Mouse (Mus musculus): ENCODE measurements around the gene Rab11fip3. TPM values are rescaled to one million over a fixed set of nuclear protein-coding genes. Genes with fewer than 3 reads are reported as not detected.

The Rab11fip3 gene
- polyA plus RNA-seq, 1 experiment, result 82.9 TPM

- WGBS, result 11% methylated on average over 7 of the region's 7 CpGs
- H3K27me3 ChIP-seq (ENCODE audit: control insufficient read depth, insufficient read depth, low read length), result no peaks in the 10 kb centered on the region
These were observed 113.2 kb downstream of the Rab11fip3 start for GRCm38 (mm10) chr17:25956201-25956600.

GRCm38 (mm10) chr17:25955736-25956135 is 113.6 kb downstream of the Rab11fip3 start:
- Histone ChIP-seq H3K4me1 (ENCODE audit: control insufficient read depth, insufficient read depth, low read length) (peaks cover 74% of the 10 kb centered on the region), H3K27me3 (ENCODE audit: control insufficient read depth, insufficient read depth, low read length) (no peaks in the 10 kb centered on the region), H3K4me3 (replicated peaks; ENCODE audit: insufficient read depth, low read depth, low read length) (no peak overlapping the region), H3K27ac (ENCODE audit: insufficient read depth, low read length) (peak overlapping the region; percentile 68)
- TF ChIP-seq POLR2A (IDR thresholded peaks at IDR 0.05; ENCODE audit: borderline replicate concordance, insufficient read depth, low read length) (no peak), CTCF (IDR thresholded peaks at IDR 0.05; ENCODE audit: borderline replicate concordance, insufficient read depth, low read depth, low read length) (no peak)
- WGBS, result 11% methylated on average over 3 of the region's 3 CpGs
- no peak for DNase-seq

More at GRCm38 (mm10) chr17:25956201-25956600, 113.2 kb downstream of the Rab11fip3 start:
- TF ChIP-seq CTCF (IDR thresholded peaks at IDR 0.05; ENCODE audit: borderline replicate concordance, insufficient read depth, low read depth, low read length) (no peak), POLR2A (IDR thresholded peaks at IDR 0.05; ENCODE audit: borderline replicate concordance, insufficient read depth, low read length) (0 out of 2 replicates have a peak, but pooled peaks have one; percentile 16)
- Histone ChIP-seq H3K27ac (ENCODE audit: insufficient read depth, low read length) (peak overlapping the region; percentile 68), H3K4me3 (replicated peaks; ENCODE audit: insufficient read depth, low read depth, low read length) (no peak overlapping the region), H3K4me1 (ENCODE audit: control insufficient read depth, insufficient read depth, low read length) (peaks cover 74% of the 10 kb centered on the region)
- DNase-seq, result peak; percentile 84 to 93

DNA sequence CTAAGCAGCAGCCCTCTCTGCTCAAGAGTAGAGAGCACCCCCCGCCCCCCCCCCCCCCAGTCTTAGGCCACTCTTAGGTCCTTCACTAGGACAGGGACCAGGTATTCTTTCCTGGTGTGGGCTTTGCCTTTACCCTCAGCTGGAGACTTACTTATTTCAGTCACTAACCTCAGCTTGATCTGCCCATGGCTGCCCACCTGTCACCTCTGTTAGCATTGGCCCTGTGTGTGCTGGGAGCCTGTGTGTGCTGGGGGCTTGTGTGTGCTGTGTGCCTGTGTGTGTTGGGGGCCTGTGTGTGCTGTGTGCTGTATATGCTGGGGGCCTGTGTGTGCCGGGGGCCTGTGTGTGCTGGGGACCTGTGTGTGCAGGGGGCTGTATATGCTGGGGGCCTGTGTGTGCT is 114.7 kb downstream of the Rab11fip3 start:
- no peak for DNase-seq
- no peaks in the 10 kb centered on the region for H3K27me3 ChIP-seq (ENCODE audit: control insufficient read depth, insufficient read depth, low read length)
- 93% methylated on average over 2 of the region's 2 CpGs for WGBS

DNA sequence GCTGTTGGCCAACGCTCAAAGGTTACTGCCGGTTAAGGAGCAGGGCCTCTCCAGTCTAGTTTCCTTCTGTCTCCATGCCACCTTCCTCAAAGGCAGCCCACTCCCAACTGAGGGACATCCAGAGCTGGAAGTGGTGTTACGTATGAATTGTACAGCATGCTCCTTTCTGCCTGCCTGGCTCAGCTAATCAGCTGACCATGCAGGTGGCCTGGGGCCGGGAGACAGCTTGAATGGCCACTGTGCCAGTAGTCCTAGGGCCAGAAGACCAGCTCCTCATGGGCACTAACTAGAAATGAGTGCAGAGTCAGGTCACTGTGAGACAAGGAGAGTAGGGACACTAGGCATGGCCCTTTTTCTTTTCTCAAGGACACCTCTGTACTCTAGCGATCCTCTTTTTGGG is 116.2 kb downstream of the Rab11fip3 start:
- H3K27ac ChIP-seq (ENCODE audit: insufficient read depth, low read length), result peak overlapping the region; percentile 52

More for the DNA sequence above, 114.7 kb downstream of the Rab11fip3 start:
- H3K27ac ChIP-seq (ENCODE audit: insufficient read depth, low read length), result no peak overlapping the region
- no peak for TF ChIP-seq CTCF (IDR thresholded peaks at IDR 0.05; ENCODE audit: borderline replicate concordance, insufficient read depth, low read depth, low read length)
- TF ChIP-seq POLR2A (IDR thresholded peaks at IDR 0.05; ENCODE audit: borderline replicate concordance, insufficient read depth, low read length), result no peak
- H3K4me3 ChIP-seq (replicated peaks; ENCODE audit: insufficient read depth, low read depth, low read length), result no peak overlapping the region
- H3K4me1 ChIP-seq (ENCODE audit: control insufficient read depth, insufficient read depth, low read length), result peaks cover 72% of the 10 kb centered on the region

DNA sequence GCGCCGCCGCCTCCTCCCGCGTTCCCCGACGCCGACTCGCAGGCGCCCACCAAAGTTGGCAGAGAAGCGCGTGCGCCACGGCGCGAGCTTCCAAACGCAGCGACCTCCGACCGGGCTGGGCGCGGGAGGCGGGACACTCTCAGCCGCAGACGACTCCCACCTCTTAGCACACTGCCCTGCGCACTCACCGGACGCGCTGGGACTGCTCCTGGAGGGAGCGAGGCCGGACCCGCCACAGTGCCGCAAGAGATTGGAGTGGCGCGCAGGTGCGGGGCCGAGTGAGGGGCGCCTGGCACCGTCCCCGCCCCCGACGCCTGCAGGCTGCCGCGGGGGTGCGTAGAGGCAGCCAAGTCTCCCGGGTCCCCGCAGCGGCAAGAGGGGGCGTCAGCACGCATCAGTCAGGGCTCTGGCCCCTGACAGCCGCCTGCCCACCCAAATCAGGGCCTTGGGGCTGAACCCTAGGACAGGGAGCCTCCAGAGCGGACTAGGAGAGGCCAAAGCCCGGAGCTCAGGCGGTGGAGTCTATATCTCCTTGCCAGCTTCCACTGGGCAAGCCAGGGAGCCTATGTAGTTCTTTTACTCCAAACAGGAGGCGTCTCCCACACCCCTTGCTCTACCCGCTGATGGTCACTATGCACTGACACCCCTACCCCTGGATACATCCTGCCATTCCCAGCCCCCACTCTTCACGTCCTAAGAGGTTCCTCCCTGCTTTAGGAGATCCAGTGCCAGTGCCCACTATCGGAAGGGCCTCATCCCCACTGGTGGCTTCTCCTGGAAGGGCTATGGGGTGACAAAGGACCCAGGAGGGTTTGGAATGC is 117.3 kb downstream of the Rab11fip3 start, which contains the start of gene A930017K11Rik:
TSS of gene A930017K11Rik (minus strand) at position 763 of the 821 bp plus-strand sequence.
- Histone ChIP-seq H3K27me3 (ENCODE audit: control insufficient read depth, insufficient read depth, low read length) (no peaks in the 10 kb centered on the region), H3K4me3 (replicated peaks; ENCODE audit: insufficient read depth, low read depth, low read length) (peak within 1 kb of the TSS; percentile 77), H3K27ac (ENCODE audit: insufficient read depth, low read length) (peak within 1 kb of the TSS; percentile 52), H3K4me1 (ENCODE audit: control insufficient read depth, insufficient read depth, low read length) (peaks cover 48% of the 10 kb centered on the region)
- DNase-seq, result peak; percentile 54 to 61
- 2% methylated on average over 57 of the region's 58 CpGs for WGBS
- TF ChIP-seq CTCF (IDR thresholded peaks at IDR 0.05; ENCODE audit: borderline replicate concordance, insufficient read depth, low read depth, low read length), result no peak
- TF ChIP-seq POLR2A (IDR thresholded peaks at IDR 0.05; ENCODE audit: borderline replicate concordance, insufficient read depth, low read length), result 0 out of 2 replicates have a peak, but pooled peaks have one; percentile 34

More for the DNA sequence above, 116.2 kb downstream of the Rab11fip3 start:
- Histone ChIP-seq H3K4me1 (ENCODE audit: control insufficient read depth, insufficient read depth, low read length) (peaks cover 59% of the 10 kb centered on the region), H3K27me3 (ENCODE audit: control insufficient read depth, insufficient read depth, low read length) (no peaks in the 10 kb centered on the region), H3K4me3 (replicated peaks; ENCODE audit: insufficient read depth, low read depth, low read length) (no peak overlapping the region)
- peak; percentile 72 to 80 for DNase-seq
- 21% methylated on average over 5 of the region's 5 CpGs for WGBS
- TF ChIP-seq CTCF (IDR thresholded peaks at IDR 0.05; ENCODE audit: borderline replicate concordance, insufficient read depth, low read depth, low read length), result no peak
- peak; percentile 41; the same call in 1 of the 2 replicates for TF ChIP-seq POLR2A (IDR thresholded peaks at IDR 0.05; ENCODE audit: borderline replicate concordance, insufficient read depth, low read length)

DNA sequence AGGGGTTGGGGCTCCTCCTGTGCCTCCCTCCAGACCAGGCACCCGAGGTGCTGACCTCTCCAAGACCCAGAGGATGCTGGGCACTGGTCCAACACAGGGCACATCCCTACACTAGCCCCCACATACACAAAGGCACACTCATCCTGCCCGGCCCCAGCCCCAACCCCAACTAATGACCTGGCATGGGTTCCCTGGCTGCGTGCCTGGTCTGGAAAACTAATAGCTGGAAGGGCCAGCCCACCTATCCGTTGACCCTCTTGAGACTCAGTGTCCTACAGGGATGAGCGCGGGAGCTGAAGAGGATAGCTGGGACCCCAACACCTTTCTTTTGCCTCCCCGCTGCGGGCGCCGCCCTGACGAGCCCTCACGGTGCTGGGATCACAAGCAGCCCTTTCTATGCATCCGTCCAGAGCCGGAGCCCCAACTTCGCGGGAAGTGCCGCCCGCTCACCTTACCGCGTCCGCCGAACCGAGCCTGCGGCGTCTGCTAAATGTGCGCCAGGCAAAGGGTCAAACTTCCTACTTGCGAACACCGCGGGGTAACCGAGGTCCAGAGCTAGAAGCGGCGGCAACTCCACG is 118.0 kb downstream of the Rab11fip3 start:
- Histone ChIP-seq H3K4me3 (replicated peaks; ENCODE audit: insufficient read depth, low read depth, low read length) (peak overlapping the region; percentile 77), H3K4me1 (ENCODE audit: control insufficient read depth, insufficient read depth, low read length) (peaks cover 41% of the 10 kb centered on the region), H3K27me3 (ENCODE audit: control insufficient read depth, insufficient read depth, low read length) (no peaks in the 10 kb centered on the region), H3K27ac (ENCODE audit: insufficient read depth, low read length) (peak overlapping the region; percentile 52)
- peak in 1 of 2 experiments; percentile 65 for DNase-seq
- WGBS, result 2% methylated on average over 33 of the region's 33 CpGs
- TF ChIP-seq POLR2A (IDR thresholded peaks at IDR 0.05; ENCODE audit: borderline replicate concordance, insufficient read depth, low read length), result no peak
- no peak for TF ChIP-seq CTCF (IDR thresholded peaks at IDR 0.05; ENCODE audit: borderline replicate concordance, insufficient read depth, low read depth, low read length)

DNA sequence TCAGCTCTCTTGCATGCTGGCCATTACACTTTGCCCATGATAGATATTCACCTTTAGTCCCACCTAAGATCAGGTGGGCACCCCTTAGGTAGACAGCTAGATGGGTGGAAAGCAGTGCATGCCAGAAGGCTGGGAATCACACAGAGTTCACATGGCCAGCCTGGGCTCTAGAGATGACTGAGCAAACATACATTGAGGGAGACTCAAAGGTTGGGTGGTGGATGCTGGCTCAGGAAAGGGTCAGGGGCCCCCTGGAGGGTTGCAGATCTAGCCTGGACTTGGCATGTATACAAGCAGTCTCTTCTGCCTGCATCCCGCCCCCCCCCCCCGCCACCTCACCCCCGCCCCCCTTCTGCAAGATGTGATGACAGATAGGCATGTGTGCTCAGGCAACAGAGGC is 118.6 kb downstream of the Rab11fip3 start:
- peak overlapping the region; percentile 52; the same call in 1 of the 2 replicates for H3K27ac ChIP-seq (ENCODE audit: insufficient read depth, low read length)
- no peak for TF ChIP-seq POLR2A (IDR thresholded peaks at IDR 0.05; ENCODE audit: borderline replicate concordance, insufficient read depth, low read length)
- TF ChIP-seq CTCF (IDR thresholded peaks at IDR 0.05; ENCODE audit: borderline replicate concordance, insufficient read depth, low read depth, low read length), result no peak
- no peak for DNase-seq
- H3K4me3 ChIP-seq (replicated peaks; ENCODE audit: insufficient read depth, low read depth, low read length), result peak overlapping the region; percentile 77
- no peaks in the 10 kb centered on the region for H3K27me3 ChIP-seq (ENCODE audit: control insufficient read depth, insufficient read depth, low read length)
- H3K4me1 ChIP-seq (ENCODE audit: control insufficient read depth, insufficient read depth, low read length), result peaks cover 39% of the 10 kb centered on the region
- WGBS, result 4% methylated on average over 3 of the region's 3 CpGs
